Mouse (Mus musculus): ENCODE results near the gene Tm7sf3.
A peak's percentile ranks its signal among the peaks of the same experiment; 100 is the strongest.

The Tm7sf3 gene

GRCm38 (mm10) chr6:146642276-146643183 is at the start of gene Tm7sf3, which contains the start of gene Med21:
Gene Tm7sf3 (minus strand): TSS chr6:146642824.
Gene Med21 (plus strand): TSS chr6:146642547.
- peak; percentile 98 to 99 for DNase-seq

- DNase-seq, result no peak
Measured at GRCm38 (mm10) chr6:146688861-146689260, 46.2 kb upstream of the Tm7sf3 start.

- no peak for DNase-seq
Measured at GRCm38 (mm10) chr6:146688010-146688409, 45.4 kb upstream of the Tm7sf3 start.

- DNase-seq, result no peak
Measured at GRCm38 (mm10) chr6:146686463-146687196, 44.0 kb upstream of the Tm7sf3 start.

- peak in 1 of 2 experiments; percentile 13 for DNase-seq
Measured at GRCm38 (mm10) chr6:146685781-146686308, 43.2 kb upstream of the Tm7sf3 start.

GRCm38 (mm10) chr6:146683881-146684280 is 41.3 kb upstream of the Tm7sf3 start:
- no peak for DNase-seq

GRCm38 (mm10) chr6:146678136-146679070 is 35.8 kb upstream of the Tm7sf3 start:
- no peak for DNase-seq

GRCm38 (mm10) chr6:146676904-146677303 is 34.3 kb upstream of the Tm7sf3 start:
- DNase-seq, result no peak

GRCm38 (mm10) chr6:146674881-146675536 is 32.4 kb upstream of the Tm7sf3 start:
- DNase-seq, result no peak

- no peak for DNase-seq
Measured at GRCm38 (mm10) chr6:146674420-146674819, 31.8 kb upstream of the Tm7sf3 start.

GRCm38 (mm10) chr6:146673696-146674095 is 31.1 kb upstream of the Tm7sf3 start:
- no peak for DNase-seq

- DNase-seq, result no peak
Measured at GRCm38 (mm10) chr6:146672106-146672505, 29.5 kb upstream of the Tm7sf3 start.

- no peak for DNase-seq
Measured at GRCm38 (mm10) chr6:146670956-146671855, 28.6 kb upstream of the Tm7sf3 start.

- no peak for DNase-seq
Measured at GRCm38 (mm10) chr6:146668606-146669005, 26.0 kb upstream of the Tm7sf3 start.

GRCm38 (mm10) chr6:146666811-146667210 is 24.2 kb upstream of the Tm7sf3 start:
- no peak for DNase-seq

GRCm38 (mm10) chr6:146665408-146665807 is 22.8 kb upstream of the Tm7sf3 start:
- no peak for DNase-seq

- no peak for DNase-seq
Measured at GRCm38 (mm10) chr6:146664917-146665316, 22.3 kb upstream of the Tm7sf3 start.

GRCm38 (mm10) chr6:146664116-146664515 is 21.5 kb upstream of the Tm7sf3 start:
- no peak for DNase-seq

- DNase-seq, result peak; percentile 24 to 45
Measured at GRCm38 (mm10) chr6:146662679-146663078, 20.1 kb upstream of the Tm7sf3 start.

GRCm38 (mm10) chr6:146661655-146662054 is 19.0 kb upstream of the Tm7sf3 start:
- no peak for DNase-seq

GRCm38 (mm10) chr6:146660591-146660990 is 18.0 kb upstream of the Tm7sf3 start:
- DNase-seq, result no peak
